Mouse (Mus musculus) mature B cell (primary cell): Measurements from ENCODE around the gene Pcdh7.

Experiments
- in situ Hi-C: fragments of 300-500 bp; cut with MboI; formaldehyde crosslinking; loops from 2 replicates; pipeline ENCODE4 v1.14.3; 2019

Pcdh7 gene

DNA sequence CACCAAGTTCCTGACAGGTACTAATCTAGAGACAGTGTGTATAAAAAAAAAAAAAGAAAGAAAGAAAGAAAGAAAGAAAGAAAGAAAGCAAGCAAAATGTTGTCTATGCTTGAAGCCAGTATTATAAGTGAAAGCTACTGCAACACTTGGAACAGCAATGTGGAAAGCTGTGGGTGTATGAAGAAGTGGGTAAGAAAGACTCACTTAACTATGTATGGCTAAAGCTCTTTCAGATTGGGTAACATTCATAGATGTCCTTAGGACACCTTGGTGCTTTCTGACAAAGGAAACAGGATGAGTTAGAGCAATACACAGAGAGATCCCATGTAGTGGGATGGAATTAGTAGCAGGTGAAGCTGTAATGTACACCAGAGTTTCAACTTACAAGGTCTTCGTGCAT, 32.6 kb downstream of the Pcdh7 start:
- in situ Hi-C loops: no loop called here

GRCm38 (mm10) chr5:57755791-57756190, 38.0 kb downstream of the Pcdh7 start:
- in situ Hi-C loops: no loop called here

DNA sequence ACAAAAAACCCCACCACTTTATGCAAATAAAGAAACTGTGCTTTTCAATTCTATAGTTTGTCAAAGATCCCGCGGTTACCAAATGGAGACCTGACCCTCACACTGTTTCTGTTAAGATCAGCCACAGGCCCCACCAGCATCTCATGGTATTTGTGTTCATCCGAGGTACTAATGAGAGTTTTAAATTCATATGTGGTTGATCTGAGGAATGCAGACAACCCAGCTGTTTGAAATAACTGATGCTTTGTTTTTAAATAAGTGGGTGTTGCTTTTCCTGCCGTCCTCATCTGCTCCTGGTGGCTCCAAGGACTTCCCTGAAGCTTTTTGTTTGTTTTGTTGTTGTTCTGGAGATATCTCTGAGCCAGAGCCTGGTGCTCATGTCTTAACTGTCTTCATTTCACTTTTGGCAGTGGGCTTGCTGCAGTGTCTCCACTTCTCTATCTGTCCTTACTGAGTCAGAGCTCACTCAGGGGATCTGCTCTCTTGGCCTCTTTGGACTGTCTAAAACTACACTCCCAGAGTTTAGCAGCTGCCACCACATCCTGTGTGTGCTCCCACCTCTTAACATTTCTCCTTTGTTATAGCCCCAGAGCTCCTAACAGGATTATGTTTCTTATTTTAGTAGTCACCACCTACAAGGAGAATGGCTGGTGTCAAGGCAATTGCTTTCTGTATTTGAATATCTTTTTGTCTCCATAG, 39.1 kb downstream of the Pcdh7 start:
- in situ Hi-C loops: no loop called here

DNA sequence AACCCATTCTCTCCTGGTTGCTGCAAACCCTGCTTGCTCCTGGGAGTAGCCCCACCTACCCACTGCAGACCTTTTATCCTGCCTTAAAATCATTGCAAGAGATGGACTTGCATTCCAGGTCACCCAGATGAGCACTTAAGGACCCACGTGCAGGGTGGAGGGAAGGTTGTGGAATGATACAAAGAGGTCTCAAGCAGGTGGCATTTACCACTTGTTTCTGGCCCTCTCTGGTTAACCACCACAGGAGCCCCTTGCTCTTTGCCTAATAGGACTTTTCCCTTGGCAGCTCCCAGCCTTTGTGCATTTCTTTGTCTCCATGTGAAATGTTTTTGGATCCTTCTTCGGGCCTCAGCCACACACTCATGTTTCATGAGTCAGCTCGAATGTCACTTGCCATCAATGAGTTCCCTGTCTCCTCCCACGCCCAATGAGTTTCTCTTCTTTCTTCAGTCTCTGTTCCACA, 39.7 kb downstream of the Pcdh7 start:
- in situ Hi-C loops: no loop called here

DNA sequence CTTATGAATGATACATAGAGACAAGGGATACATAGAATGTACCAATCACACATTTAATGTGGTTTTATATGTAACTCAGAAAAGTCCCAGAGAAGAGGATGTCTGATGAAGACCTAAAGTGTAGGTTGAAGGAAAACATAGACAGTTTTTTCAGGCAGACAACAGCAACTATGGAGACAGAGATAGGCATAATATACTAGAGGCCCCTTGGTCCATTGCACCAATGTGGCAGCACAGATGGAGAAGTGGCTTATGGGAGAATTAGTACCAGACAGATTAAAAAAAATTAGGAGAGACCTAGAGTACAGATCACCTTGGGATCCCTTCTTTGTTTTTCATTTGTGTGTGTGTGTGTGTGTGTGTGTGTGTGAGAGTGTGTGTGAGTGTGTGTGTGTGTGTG, 41.2 kb downstream of the Pcdh7 start:
- in situ Hi-C loops: no loop called here

DNA sequence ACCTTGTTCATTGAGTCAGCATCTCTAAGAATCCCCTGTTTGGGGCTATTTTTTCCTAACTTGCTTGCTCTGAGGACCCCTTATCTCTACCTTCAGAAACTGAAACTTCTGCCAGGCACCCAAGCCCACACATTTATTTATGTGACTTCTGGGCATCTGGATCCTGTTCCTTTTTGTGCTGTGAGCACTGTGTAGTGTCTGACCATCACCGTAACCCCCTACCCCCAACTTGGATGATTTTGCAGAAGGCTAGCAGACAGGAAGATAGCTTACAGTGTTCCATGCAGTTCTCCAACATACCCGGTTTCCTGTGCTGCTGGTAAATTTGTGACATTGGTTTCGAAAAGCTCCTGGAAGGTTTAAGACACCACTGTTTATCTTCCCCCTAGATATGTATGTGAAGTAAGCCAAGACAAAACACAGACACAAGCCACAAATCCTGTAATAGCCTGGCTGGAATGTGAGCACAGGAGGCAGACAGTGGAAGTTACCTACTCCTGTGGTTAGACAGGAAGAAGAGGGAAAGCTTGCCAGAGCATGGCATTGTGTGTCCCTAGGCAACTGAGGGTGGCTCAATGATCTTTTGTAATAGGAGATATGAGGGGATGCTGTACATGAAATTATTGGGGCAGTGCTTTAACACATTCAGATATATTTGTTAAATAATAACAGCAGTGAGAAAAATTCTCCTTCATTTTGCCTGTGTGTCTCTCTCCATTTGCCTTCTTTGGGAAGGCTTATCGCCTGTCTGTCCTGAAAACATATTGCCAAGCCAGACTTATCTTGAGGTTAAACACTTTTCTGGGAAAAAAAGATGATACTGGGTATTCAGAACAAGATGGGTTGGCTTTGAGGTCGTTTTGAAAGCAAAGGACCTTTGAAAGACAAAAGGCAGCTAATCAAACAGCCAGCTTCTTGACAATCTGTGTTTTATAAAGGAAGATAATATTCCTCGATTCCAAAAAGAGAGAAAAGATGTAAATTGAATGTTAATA, 42.6 kb downstream of the Pcdh7 start:
- in situ Hi-C loops: no loop called here

- in situ Hi-C loops: no loop called here
Observed at GRCm38 (mm10) chr5:57765356-57765755, 47.6 kb downstream of the Pcdh7 start.

- in situ Hi-C loops: no loop called here
Observed at GRCm38 (mm10) chr5:57767346-57767745, 49.6 kb downstream of the Pcdh7 start.

- in situ Hi-C loops: no loop called here
Observed at GRCm38 (mm10) chr5:57768469-57769022, 50.8 kb downstream of the Pcdh7 start.

- in situ Hi-C loops: no loop called here
Observed at GRCm38 (mm10) chr5:57769644-57770043, 51.9 kb downstream of the Pcdh7 start.

DNA sequence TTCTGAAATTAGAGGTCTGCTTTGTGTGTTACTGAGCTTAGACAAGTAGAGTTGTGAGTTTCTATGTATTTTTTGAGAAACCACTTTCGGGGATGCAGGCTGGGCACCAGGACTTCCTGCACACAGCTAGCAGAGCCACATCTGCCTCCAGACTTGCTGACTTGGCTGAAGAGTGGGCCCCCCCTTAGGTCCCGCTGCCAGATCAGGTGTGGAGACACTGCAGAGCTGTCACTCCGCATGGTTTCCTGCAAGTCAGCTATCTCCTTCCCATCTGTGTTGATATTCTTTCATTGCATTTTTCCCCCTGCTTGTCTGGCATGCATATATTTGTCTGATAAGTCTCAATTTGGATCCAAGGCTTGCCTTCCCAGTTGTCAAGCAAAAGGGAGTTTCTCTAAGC, 52.6 kb downstream of the Pcdh7 start:
- in situ Hi-C loops: no loop called here

DNA sequence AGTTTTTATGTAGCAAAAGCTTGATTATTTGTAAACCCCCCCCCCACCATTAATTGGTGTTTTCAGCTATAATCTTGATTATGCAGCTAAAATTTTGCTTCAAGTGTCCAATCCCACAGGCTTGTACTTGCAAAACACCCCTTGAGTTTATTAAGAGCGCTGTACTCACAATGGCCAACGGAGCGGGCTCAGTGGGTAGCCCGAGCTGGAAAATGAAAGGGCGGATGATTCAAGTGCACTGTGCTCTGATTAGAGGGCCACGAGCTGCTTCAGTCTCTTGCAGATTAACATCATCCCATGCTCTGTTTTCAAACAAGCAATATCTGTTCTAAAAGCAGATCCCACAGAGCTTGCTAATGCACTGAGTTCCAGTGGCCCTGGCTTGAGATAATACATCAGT, 53.4 kb downstream of the Pcdh7 start:
- in situ Hi-C loops: no loop called here

GRCm38 (mm10) chr5:57772711-57773110, 54.9 kb downstream of the Pcdh7 start:
- in situ Hi-C loops: no loop called here

DNA sequence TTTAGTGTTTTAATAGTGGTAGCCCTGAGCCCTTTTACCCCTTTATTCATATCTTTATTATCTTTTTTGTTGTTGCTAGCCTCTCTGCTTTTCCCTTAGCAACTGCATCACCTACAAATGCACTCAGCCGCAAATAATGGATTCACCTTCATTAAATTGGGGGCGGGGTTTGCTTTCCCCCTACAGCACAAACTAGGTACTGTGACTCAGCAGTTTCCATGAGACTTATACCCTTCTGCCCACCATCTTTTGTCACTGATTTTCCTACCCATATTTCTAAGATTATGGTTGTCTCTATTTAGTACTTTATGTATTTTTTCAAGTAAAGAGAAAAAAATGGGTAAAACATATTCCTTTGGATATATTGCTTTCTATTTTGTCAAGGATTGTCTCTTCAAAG, 56.7 kb downstream of the Pcdh7 start:
- in situ Hi-C loops: no loop called here

GRCm38 (mm10) chr5:57778093-57778492, 60.3 kb downstream of the Pcdh7 start:
- in situ Hi-C loops: no loop called here

DNA sequence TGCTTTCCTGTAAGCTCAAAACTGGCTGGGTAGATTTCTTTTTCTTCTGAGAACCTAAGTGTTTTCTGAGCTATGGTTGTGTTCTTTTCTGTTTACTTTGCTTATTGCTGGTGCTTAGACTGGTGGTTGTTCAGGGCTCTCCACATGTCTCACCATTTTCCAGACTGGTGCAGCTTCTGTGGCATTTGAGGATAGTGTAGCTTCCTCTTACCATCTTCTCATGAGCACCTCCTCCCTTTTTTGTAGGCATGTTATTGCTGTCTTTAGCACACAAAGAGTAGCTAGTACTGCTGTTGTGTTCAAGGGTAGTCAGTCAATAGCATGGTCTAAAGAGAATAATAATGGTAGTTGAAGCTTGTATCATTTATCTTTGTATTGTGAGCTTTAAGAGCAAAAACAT, 62.2 kb downstream of the Pcdh7 start:
- in situ Hi-C loops: no loop called here

DNA sequence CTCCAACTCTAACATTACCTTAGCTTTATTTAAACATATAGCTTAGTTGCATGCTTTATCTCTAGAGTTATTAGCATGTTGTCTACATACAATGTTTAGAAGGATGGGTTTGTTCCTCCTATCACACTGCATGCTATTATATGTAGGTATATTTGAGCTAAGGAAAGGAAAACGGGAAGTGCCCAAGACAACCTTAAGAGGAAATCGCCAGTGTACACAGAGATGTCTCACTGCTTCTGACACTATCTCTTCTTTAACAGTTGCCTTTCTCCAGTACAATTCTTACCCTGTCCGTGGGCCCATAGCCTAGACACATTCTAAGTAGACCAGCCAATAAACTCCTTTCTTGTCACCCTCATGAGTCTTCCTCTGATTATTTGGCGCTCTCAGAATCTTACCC, 62.8 kb downstream of the Pcdh7 start:
- in situ Hi-C loops: no loop called here

DNA sequence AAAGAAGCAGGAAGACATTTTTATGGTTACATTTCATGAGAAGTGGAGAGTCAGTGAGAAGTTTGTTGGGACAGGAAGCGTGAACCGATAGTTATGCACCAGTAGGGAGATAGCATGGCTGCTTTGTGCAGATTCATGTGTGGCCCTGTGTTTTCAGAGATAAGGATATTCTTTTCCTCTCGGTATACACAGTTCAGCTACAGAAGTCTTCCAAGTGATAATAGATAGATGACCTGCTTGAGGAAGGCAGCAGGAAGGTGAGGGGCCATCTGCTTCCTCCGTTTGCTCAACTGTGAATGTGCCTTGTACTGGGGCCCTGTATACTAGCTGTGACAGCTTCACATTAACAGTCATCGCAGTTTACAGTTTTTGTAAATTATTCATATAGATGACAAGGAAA, 64.2 kb downstream of the Pcdh7 start:
- in situ Hi-C loops: no loop called here

DNA sequence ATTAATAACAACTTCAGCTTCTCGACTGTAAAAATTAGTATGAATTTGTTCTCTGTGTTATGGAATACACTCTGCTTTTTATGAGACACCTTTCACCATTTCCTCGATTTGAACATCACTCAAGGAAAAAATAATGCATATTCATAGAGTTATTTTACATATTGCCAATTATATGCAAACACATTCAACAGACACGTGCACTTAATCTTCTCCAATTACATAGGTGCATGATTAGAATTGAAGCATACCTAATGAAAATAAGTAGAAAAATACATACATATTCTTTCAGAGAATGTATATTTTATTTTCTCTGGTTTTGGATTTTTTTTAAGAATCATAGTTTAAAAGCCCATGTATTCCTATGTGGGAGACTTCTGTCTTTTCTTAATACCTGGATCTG, 64.8 kb downstream of the Pcdh7 start:
- in situ Hi-C loops: no loop called here

DNA sequence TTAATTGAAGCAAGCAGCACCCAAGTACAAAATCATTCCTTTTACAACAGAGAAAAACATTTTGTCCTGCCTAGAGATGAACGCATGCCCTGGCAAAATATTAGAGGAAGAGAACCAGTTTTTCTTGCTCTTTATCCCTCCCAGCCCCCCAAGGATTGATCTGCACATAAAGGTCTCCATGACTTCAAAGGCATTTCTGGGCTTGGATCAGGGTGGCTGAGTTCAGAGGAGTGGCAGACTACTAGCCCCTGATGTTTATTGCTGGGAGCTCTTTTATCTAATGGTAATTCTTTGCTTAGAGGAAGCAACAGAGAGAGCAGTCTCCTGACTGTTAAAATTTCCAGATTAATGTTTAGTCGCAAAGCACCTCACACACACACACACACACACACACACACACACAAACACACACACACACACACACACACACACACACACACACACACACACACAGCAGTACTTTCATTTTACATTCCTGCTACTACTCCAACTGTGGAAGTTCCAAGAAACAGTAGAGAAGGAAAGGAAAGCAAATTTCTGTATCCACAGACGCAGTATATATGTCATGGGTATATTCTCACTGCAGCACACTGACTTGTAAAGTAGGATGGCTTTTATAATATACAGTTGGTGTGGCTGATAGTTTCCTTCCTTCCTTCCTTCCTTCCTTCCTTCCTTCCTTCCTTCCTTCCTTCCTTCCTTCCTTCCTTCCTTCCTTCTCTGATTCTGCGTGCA, 71.2 kb downstream of the Pcdh7 start:
- in situ Hi-C loops: no loop called here

DNA sequence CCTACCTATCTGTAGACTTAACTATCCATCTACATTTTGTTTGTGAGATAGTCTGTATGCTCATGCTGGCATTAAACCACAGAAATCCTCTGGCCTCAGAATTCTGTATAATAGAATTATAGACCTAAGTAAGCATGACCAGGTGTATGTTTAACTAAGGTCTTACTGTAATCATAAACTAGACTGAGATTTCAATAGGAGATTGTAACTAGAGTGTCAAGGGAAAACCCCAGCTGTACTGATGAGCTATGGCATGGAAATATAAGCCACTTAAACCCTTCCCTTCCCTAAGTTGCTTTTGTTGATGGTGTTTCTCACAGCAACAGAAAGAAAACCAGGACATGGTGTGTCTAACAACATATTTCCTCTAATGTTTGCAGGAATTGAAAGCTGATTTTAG, 78.6 kb downstream of the Pcdh7 start:
- in situ Hi-C loops: no loop called here
